Mouse (Mus musculus) lung, adult 2 months (tissue): ENCODE measurements around the gene Cd164l2. TPM values are rescaled to one million over a fixed set of nuclear protein-coding genes. Genes with fewer than 3 reads are reported as not detected.

ENCODE experiments used
- DNase-seq: peaks from one replicate; pipeline ENCODE4 v3.0.0; 2022
- H3K4me1 ChIP-seq: fragments of 200-500 bp; 2 replicates; pipeline ENCODE4 v1.6.1; 2011; ENCODE audit warnings: low read length; ENCODE audit not compliant: control insufficient read depth, insufficient read depth
- H3K4me3 ChIP-seq: fragments of 200-500 bp; replicated peaks from 2 replicates; pipeline ENCODE3; 2011; ENCODE audit warnings: low read depth, mild to moderate bottlenecking, control low read depth, low read length; ENCODE audit errors: extremely low read depth
- CTCF ChIP-seq: fragments of 200-500 bp; IDR thresholded peaks from 2 replicates; pipeline ENCODE4 v1.5.1; 2011; ENCODE audit warnings: mild to moderate bottlenecking, low read length, control low read depth; ENCODE audit not compliant: insufficient read depth
- POLR2A ChIP-seq: fragments of 200-500 bp; IDR thresholded peaks from 2 replicates; pipeline ENCODE4 v1.6.1; 2011; ENCODE audit warnings: low read depth, mild to moderate bottlenecking, control low read depth, low read length, borderline replicate concordance; ENCODE audit errors: extremely low read depth
- WGBS: fragments of 180-500 bp; shearing (Covaris S2); methylation state at CpG from one replicate; pipeline ENCODE4 v1.1.7; 2018; 5-methylcytosine and 5-hydroxymethylcytosine counted together
- polyA plus RNA-seq: library from polyadenylated mRNA; depleted of rRNA; stranded (reverse); fragments of >200 nt; gene quantifications from 2 replicates; pipeline ENCODE4 v1.2.3, GENCODE M21; 2012

Gene Cd164l2
- polyA plus RNA-seq, 1 experiment: 2.8 TPM

GRCm38 (mm10) chr4:133186856-133187255, 25.1 kb upstream of the Cd164l2 start:
- WGBS: 83% methylated on average over 5 of the region's 5 CpGs
- no peak for DNase-seq
- Histone ChIP-seq H3K4me1 (peaks cover 13% of the 10 kb centered on the region), H3K4me3 (no peak overlapping the region)
- peak; percentile 39 for TF ChIP-seq CTCF
- TF ChIP-seq POLR2A: no peak

- TF ChIP-seq CTCF (no peak), POLR2A (no peak)
- DNase-seq: no peak
- 75% methylated on average over 10 of the region's 10 CpGs for WGBS
- Histone ChIP-seq H3K4me3 (no peak overlapping the region), H3K4me1 (peaks cover 10% of the 10 kb centered on the region)
Measured at GRCm38 (mm10) chr4:133189396-133189795, 22.5 kb upstream of the Cd164l2 start.

GRCm38 (mm10) chr4:133194482-133194881, 17.4 kb upstream of the Cd164l2 start:
- TF ChIP-seq CTCF (no peak), POLR2A (no peak)
- Histone ChIP-seq H3K4me3 (no peak overlapping the region), H3K4me1 (no peaks in the 10 kb centered on the region)
- DNase-seq: no peak
- WGBS: 83% methylated on average over 10 of the region's 11 CpGs

- no peaks in the 10 kb centered on the region for H3K4me1 ChIP-seq
- TF ChIP-seq POLR2A: no peak
- no peak for TF ChIP-seq CTCF
- DNase-seq: no peak
- no peak overlapping the region for H3K4me3 ChIP-seq
- WGBS: 50% methylated on average over 4 of the region's 4 CpGs
Measured at GRCm38 (mm10) chr4:133195014-133195413, 16.9 kb upstream of the Cd164l2 start.

GRCm38 (mm10) chr4:133196136-133196535, 15.8 kb upstream of the Cd164l2 start:
- Histone ChIP-seq H3K4me1 (peaks cover 7% of the 10 kb centered on the region), H3K4me3 (no peak overlapping the region)
- DNase-seq: no peak
- WGBS: 91% methylated on average over 2 of the region's 2 CpGs
- TF ChIP-seq CTCF (no peak), POLR2A (no peak)

- 61% methylated on average over 7 of the region's 7 CpGs for WGBS
- Histone ChIP-seq H3K4me1 (peaks cover 7% of the 10 kb centered on the region), H3K4me3 (no peak overlapping the region)
- DNase-seq: no peak
- no peak for TF ChIP-seq POLR2A
- TF ChIP-seq CTCF: no peak
Measured at GRCm38 (mm10) chr4:133196852-133197251, 15.1 kb upstream of the Cd164l2 start.

GRCm38 (mm10) chr4:133197355-133197754, 14.6 kb upstream of the Cd164l2 start:
- Histone ChIP-seq H3K4me3 (no peak overlapping the region), H3K4me1 (peaks cover 7% of the 10 kb centered on the region)
- no peak for DNase-seq
- WGBS: 48% methylated on average over 5 of the region's 5 CpGs
- TF ChIP-seq CTCF (no peak), POLR2A (no peak)

- WGBS: 66% methylated on average over 13 of the region's 13 CpGs
- no peak overlapping the region for H3K4me3 ChIP-seq
- H3K4me1 ChIP-seq: peaks cover 7% of the 10 kb centered on the region
Measured at GRCm38 (mm10) chr4:133197801-133198286, 14.1 kb upstream of the Cd164l2 start.

GRCm38 (mm10) chr4:133198337-133199180, 13.4 kb upstream of the Cd164l2 start:
- TF ChIP-seq CTCF: no peak
- TF ChIP-seq POLR2A: no peak
- 54% methylated on average over 19 of the region's 19 CpGs for WGBS
- no peak overlapping the region for H3K4me3 ChIP-seq
- H3K4me1 ChIP-seq: peaks cover 7% of the 10 kb centered on the region
- DNase-seq: no peak

More at GRCm38 (mm10) chr4:133197801-133198286, 14.1 kb upstream of the Cd164l2 start:
- DNase-seq: no peak
- TF ChIP-seq POLR2A: no peak
- TF ChIP-seq CTCF: no peak

- 58% methylated on average over 6 of the region's 6 CpGs for WGBS
- peaks cover 7% of the 10 kb centered on the region for H3K4me1 ChIP-seq
- DNase-seq: no peak
- no peak overlapping the region for H3K4me3 ChIP-seq
- TF ChIP-seq CTCF (no peak), POLR2A (no peak)
Measured at GRCm38 (mm10) chr4:133199743-133200142, 12.2 kb upstream of the Cd164l2 start.
